Mouse (Mus musculus): ENCODE measurements around the gene Epsti1.

DNA sequence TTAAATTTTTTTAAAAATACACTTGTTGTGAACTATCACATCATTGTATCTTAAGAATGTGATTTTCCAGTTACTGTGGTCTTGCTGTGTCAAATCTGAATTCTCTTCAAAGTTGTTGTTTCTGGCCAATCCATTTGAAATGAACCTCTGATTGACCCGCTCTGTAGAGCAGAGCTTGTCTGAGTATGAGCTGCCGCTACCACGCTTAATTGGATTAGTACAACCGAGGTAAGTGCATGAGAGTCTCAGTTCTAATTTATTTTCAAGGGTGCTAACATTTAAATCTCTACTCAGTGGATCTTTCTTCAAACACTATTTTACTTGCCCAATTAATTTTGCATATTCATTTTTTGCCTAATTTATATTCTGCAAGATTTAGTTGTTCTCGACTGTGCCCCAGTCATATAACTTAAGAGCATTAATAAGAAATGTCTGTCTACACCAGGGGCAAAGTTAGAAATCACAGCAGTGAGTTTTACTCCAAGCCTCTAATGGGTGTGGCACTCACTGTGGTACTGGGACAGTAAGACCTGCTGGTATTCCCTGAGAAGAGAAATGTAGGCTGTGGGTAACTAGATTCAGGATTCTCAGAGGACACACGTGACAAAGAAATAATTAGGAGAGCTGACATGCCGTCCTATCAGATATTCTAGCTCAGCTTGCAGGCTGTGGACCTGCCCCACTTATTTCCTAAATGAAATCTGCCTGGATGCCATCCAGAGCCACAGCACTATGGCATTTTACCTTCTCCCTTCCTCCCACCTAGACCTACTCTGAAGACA lies 111.7 kb downstream of the Epsti1 start:
- TF ChIP-seq CTCF (IDR thresholded peaks at IDR 0.05; ENCODE audit: low read depth) (no peak), EP300 (IDR thresholded peaks at IDR 0.05; ENCODE audit: low read depth) (no peak)

Data from heart, postnatal 0 days (tissue).